Mouse (Mus musculus) left cerebral cortex, adult 18-20 months (tissue): ENCODE measurements around the gene Alyref. TPM values are rescaled to one million over a fixed set of nuclear protein-coding genes. Genes with fewer than 3 reads are reported as not detected.
"Not testable (repeated sequence)": the region's sequence is repeated elsewhere in the genome, so short reads cannot be mapped to it uniquely, and the experiment has no call there.

Source experiments
- DNase-seq, 2 experiments: peaks; one replicate each; pipeline ENCODE4 v3.0.0; 2021 to 2022; ENCODE audit warnings: low spot score in 2 of 2, mixed read lengths in 1 of 2
- total RNA-seq, 2 experiments: library from RNA; stranded (reverse); gene quantifications; 2 replicates each; pipeline ENCODE4 v1.2.3; 2021

The Alyref gene
- total RNA-seq, 2 experiments from 2014 or later: 60.8 to 62.9 TPM

DNA sequence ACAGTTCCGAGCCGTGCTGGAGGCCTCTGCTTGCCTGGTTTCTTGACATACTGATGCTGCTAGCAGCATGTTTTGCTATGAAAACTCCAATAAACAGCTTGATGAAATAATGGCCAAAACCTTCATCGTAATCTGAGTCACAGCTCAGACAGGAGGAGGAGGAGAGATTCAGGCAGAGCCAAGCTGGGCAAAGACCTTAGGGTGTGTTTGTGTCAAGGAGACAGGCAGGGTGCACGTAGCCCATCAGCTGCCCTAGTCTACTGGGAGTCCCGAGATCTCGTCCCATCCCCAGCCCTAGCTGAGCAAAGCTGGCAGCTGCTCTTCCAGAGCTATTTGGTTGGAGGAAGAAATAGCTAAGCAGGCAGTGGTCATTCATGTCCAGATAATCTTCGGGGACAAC lies 7.5 kb upstream of the Alyref start:
- no peak for DNase-seq

DNA sequence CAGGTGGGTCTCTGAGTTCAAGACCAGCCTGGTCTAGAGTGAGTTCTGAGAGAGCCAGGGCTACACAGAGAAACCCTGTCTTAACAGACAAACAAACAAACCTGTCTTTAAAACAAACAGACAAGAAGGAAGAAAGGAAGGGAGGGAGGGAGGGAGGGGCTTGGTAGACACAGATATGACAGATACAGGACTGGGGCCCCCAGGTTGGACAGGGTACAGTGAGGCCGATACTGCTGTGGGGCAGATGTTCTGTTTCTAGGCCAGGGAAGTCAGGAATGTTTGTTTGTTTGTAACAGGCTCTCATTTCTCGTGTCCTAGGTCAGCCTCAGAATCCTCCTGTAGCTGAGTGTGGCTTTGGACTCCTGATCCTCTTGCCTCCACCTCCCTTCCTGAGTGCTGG lies 5.4 kb upstream of the Alyref start:
- DNase-seq: no peak

DNA sequence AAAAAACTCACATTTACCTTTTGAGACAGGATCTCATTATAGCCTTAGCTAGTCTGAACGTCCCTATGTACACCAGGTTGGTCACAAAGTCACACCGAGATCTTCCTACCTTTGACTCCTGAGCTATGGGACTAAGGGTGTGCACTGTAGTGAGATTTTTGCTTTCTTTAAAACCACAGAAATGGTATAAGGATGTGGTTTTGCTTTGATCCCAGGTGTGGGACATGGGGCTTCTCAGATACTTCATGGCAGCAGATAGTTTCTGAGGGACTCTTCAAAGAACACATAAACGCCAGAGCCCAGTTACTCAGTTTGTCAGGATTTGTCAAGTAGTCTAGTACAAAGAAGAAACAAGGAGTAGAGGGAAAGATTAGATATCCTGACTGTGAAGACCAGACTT lies 2.6 kb upstream of the Alyref start:
- no peak for DNase-seq

DNA sequence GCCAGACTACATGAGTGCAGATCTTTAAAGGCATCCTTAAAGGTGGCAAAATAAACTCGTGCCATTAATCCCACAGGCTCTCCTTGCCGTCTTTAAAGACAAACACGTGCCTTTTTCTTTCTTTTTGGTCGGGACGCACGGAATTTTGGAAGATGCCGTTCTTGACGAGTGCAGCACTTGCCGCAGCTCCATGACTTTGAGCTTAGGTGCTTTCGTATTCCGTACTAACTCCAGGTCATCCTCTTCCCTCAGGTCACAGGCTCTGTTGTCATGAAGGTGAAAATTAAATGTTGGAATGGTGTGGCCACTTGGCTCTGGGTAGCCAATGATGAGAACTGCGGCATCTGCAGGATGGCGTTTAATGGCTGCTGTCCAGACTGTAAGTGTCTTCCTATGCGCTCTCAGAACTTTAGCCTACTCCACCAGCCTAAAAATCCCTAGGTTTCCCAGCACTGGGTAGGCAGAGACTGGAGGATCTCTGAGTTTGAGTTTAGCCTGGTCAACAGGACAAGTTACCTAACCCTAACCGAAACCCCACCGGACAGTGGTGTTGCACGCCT lies 905 bp upstream of the Alyref start:
- DNase-seq: no peak

DNA sequence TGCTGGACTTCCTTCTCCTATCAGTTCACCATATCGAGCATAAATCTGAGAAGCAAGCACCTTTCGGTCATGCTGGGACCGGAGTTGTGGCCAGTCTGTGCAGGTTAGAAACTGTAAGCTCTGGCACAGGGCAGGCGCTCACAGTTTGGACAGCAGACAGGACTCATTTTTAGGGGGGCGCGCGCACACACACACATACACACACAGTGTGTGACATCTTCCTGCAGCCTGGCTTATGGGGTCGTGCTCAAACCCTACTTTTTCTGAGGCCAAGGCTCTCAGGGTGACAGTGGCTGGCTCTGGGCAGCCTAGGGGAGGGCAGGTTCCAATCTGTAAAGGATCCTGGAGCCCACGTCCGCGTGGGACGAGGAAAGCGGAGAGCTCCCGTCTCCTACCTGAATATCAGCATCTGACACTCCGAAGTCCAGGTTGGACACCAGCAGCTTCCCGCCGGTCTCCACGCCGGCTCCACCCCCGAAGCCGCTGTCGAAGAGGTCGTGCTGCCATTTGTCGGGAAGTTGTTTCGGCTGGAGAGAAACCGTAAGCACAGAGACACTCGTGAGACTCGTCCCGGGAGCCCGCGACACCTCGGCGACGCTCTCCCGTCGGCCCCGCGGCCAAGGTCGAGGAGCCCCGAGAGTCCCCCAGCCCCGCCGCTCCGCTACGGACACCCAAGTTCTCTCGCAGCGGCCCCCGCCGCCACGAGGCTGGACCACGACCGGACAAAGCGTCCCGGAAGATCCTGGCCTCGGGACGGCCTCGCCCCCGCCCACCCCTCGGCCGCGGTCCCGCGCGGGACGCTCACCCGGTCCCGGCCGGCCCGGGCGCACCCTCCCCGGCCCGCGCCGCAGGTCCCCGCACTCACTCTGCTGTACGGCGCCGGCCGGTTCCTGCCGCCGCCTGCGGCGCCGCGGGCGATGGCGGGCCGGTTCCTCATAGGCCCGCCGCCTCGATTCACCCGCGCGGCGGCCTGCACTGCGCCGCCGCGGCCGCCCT lies 627 bp downstream of the Alyref start:
- no peak for DNase-seq

DNA sequence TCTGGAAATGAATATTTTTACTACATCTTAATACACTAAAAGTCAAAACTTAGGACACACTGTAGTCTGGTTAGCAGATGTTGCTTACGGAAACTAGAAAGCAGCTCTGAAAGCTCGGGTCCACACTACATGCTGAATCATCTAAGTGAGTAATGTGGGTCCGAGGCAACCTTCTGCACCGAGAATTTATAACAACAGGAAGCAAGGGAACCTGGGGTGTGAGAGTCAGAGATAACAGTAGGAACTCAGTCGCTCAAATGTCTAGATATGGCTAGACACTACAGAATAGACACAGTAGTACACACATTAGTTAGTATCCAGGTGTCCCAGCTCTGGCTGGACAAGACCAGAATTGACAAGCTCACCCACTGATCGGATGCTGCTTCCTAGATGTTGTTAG lies 9.6 kb downstream of the Alyref start:
- DNase-seq: no peak

DNA sequence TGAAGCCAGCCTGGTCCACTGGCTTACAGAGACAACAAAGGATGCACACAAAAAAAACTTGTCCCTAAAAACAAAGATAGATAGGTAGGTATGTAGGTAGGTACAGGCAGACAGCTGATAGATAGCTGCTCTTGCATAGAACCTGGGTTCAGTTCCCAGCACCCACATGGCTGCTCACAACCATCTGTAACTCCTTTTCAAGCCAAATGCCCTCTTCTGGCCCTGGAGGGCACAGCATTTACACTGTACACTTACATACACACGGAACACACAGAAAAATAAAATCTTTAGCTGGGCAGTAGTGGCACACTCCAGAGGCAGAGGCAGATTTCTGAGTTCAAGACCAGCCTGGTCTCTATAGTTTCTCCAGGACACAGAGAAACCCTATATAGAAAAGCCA lies 14.2 kb downstream of the Alyref start:
- no peak for DNase-seq

DNA sequence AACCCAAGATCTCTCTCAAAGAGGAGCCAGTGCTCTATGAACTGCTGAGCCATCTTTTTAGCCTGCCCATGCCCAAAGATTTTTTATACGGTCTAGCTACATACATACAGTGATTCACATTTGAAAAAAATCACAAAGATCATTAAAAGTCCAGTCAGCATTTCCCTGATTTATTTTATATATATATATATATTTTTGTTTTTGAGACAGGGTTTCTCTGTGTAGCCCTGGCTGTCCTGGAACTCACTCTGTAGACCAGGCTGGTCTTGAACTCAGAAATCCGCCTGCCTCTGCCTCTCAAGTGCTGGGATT lies 15.2 kb downstream of the Alyref start:
- not testable (repeated sequence) for DNase-seq

DNA sequence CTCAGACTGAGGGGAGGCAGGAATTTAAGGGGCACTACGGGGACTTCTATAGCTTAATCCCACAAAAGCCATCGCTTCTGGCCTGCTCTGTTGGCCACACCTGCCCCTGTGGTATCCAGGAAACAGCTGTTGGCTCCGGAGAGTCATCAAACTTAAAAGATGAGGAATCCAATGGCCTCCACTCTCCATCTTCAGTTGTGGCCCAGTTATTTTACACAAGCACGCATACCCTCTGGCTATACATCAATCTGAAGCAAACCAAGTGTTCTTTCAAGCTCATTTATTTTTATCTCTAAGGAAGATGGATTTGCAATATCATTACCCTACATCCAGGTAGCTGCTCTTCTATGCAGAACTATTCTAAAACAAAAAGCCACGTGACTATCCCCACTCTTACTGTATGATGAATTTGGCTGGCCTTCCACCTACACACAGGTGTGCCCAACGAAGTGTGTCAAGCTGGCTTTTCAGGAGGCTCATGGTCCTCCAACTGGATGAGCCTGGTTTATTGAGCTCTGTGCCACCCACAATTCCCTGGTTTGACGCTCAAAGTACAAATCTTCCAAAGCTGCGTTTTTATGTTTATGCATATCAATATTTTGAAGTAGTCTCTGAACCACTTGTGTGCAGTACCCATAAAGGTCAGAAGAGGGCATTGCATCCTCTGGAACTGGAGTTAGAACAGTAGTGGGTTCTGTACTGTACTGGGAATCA lies 15.7 kb downstream of the Alyref start:
- no peak for DNase-seq

DNA sequence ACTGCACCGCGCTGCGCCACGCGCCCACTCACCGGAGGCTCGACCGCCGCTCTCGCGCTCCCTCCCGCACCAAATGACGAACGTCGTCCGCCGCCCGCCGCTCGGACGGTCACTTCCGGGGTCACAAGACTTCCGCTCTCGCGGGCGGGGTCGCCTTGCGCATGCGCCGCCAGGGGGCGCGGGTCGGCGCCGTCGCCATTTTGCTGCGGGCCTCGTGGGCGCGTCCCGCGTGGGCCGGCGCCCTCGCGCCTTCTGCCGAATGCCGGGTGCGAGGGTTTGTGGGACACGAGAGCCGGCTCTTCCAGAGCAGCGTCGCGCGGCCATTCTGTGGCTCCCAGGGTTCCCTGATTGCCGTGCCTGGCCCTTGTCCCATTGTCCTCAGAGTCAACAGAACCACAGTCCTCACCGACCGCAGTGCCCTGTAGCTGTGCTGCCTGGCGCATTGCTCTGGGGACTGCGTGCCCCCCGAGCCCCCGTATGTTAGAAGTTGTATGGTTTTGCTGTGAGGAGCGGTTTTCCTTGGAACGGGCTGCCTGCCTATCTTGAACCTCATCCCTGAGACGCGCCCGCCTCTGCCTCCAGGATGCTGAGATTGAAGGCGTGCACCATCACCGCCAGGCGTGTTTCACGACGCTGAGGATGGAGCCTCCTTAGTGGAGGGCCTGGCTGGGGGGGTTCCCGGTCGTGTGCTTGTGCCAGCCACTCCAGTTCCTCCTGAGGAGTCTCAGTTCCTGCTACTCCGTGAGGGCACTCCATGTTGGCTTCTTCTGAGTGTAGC lies 16.5 kb downstream of the Alyref start, which contains the start of gene Arhgdia:
Gene Arhgdia (minus strand): TSS at position 135 of the 778 bp plus-strand sequence.
- peak; percentile 84 to 94 for DNase-seq

DNA sequence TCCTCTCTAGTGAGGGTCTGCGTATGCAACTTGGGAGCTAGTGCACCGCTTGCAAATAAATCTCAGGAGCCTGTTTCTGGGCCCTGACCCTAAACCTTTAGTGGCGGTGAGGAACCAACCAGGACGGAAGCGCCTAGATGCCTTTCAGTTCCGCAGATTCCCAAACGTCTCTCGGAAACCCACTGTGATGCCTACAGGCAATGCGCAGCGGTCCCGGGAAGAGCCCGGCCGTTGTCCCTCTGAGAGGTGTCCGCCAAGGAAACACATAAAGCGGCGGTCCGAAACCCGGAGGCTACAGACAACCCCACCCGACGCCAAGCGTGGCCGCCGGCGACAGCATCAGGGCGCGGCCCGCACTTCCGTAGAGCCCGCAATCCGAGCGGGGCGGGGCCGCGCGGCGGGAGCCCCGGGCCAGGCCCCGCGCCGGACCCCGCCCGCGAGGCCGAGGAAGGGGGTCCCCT lies 17.3 kb downstream of the Alyref start:
- DNase-seq: peak in 1 of 2 experiments; percentile 36

DNA sequence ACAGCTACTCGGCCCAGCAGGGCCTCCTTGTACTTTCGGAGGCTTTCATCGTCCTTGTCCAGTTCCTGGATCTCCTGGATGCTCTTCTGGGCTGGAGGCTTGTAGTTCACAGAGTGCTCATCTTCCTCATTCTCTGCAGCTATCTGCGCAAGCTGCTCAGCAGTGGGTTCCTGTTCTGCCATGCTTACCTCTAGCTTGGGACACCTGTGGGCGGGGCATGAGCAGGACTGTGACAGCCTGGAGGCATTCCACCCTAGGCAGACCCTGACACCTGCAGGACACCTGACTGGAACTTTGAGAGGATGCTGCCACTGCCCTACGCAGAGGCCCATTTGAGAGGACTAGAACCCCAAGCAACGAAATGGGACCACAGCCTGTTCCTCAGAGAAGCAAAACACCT lies 18.0 kb downstream of the Alyref start:
- no peak for DNase-seq

DNA sequence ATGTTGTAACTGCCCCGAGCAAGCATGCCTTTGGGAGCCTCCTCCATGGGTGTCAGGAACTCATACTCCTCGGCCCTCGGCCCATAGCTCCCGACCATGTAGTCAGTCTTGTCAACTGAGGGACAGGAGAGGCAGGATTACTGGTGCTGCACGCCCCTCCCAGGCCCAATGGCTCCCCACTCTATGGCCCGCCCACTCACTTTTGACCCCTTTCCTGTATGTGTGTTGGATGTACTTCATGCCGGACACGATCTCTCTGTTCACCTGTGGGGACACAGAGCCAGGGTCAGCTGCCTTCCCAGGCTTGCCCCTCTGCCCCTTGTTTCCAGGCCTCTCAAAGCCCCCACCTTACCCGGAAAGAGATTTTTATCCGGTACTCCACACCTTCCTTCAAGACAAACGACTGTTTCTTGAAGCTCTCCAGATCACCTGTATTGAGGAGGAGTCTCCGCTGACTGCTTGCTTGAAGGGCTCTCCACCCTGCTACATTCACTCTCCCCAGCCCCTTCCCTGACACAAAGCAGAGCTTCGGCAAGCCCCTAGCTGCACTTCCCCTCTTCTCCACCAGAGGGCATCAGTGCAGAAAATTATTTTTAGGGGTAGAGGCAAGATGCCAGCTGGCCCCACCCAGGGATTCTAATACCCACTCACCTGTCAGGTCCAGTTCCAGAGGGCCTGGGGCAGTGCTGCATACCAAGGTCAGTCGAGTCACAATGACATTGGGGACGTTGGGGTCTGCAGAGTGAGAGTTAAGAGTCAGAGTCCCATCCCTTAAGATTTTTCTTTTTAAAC lies 18.7 kb downstream of the Alyref start:
- peak; percentile 56 to 75 for DNase-seq

DNA sequence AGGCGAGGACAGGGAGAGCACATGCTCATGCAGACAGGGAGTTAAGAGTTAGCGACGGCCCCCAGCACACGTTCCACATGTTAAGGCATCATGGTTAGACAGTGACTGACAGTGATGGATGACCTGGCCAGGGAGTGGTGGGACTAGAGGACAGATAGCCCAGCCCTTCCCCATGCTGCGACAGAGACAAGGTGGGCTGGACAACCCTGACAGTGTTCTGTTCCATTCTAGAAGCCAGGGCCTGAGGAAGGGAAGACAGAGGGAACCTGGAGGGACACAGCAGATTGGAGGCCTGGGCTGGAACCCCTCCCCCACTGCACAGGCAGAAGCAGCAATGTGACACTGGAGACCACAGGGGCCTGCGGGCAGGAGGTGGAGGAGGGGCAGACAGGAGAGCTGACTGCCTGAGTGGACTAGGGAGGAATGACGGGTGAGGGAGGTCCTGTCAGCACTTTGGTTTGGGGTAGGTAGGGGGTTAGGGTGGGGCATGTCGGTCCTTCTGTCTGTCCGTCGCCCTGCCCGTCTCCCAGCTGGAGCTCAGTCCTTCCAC lies 19.4 kb downstream of the Alyref start:
- no peak for DNase-seq

DNA sequence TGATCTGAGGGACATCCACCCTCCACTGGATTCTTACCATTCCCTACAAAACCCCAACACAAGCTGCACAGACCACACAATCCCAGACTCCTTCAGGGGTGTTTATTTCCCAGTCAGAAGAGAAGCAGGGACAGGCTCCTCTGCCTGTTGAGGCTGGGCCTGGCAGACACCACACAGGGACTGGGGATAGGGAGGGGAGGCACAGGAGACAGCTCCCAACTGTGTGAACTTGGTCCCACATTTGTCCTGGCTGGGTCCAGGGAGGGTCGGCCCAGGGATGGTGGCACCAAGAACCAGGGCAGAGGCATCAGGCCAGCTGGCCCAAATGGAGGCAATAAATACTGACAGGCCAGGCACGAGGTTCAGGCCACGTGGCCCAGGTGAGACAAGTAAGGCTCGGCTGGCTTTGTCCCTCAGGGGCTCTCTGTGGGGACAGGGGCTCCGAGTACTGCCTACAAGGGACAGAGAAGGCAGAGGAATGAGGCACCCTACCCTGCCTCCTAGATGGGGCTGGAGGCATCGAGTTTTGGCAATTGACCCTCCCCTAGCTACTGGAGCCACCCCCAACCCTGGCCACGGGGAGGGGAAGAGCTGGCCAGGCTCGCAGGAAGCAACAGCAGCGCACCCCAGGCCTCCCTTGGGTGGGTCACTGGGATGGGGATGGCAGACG lies 20.0 kb downstream of the Alyref start:
- DNase-seq: no peak

DNA sequence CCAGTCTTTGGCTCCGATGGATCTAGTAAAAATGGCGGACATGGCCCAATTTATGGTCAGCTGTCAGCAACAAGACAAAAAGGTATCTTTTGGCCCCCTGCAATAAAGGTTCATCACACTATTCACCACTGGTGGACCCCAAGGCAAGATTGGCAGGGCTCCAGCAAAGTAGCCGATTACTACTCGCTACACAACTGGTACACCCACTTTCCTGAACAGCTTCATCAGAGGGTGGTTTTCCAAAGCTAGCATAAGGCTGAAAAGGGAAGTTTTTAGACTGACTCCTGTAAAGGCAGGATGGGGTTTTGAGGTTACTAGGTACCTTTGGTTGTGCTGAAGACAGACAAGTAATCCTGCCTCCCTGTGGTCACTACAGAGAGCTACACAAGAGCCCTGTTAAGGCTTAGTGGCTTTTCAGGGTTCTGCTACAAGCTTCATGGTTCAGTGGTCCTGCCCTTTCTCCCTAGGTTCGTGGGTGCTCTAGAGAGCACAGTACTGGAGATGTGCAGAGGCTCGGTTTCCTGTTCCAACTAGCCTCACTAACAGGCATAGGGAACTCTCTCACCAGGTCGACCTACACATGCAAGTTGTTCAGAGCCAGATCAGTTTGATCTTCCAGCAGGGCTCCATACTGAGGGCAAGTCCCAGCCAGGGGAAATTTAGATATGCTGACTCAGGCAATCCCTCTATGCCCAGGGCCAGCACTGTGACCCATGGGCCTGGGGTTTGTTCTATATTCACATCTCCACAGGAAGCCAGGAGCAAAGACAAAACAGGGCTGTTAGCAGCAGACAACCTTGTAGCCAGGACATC lies 20.7 kb downstream of the Alyref start:
- DNase-seq: no peak

DNA sequence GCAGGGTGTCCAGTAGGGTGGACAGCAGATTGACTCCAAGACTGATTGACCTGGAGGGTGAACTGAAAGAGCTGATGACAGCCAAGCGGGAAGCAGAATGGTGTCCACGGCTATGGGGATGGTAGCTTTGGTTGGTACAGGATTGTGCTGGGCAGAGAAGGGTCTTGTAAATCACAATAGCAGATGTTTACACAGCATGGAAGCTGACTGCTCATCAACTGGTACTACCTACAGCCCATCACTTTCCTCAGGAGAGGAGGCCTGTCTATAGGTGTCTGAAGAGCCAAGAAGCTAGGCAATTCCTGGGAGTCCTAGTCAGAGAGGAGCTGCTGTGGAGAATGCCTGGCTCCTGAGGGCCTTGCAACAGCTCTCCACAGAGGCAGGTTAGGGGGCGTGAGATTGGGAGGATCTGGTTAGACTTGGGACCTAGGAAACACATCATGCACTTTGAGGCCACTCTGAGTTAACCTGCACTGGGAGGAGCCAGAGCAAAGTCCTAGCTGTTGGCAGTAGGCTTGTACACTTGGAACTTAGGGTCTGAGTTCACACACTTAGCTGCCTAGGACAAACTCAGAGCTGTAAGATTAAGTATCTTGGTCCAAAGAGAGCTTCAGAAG lies 21.7 kb downstream of the Alyref start:
- no peak for DNase-seq

DNA sequence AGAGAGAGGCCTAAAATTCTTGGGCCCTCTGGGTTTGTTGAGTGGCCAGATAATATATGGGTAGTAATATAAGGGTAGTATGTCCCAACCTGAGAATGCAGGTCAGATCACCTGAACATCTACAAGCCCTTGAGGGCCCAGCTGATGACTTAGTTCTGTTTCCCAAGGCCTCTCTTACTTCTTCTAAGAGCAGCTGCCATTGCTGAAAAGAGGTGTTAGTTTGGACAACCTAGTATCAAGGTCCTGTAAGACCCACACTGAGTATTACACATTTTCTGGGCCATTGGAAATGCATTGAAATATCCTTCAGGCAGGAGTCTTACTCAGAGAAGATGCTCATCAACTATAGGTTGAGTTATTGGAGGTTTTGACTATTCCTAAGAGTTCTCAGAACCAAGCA lies 22.2 kb downstream of the Alyref start:
- no peak for DNase-seq
